Mouse (Mus musculus) gastrocnemius, postnatal 10 days (tissue): ENCODE results near the gene Morn5. TPM values are rescaled to one million over a fixed set of nuclear protein-coding genes. Genes with fewer than 3 reads are reported as not detected.

Experiments used
- DNase-seq: peaks from one replicate; pipeline ENCODE4 v3.0.0; 2021; ENCODE audit warnings: mixed read lengths
- total RNA-seq, 2 experiments: library from RNA; stranded (reverse); gene quantifications; 2 replicates each; pipeline ENCODE4 v1.2.3; 2021

Gene Morn5
- total RNA-seq, 2 experiments from 2014 or later = not detected

- DNase-seq = peak; percentile 32
These were observed 55.9 kb downstream of the Morn5 start, which contains the start of gene Lhx6 for GRCm38 (mm10) chr2:36104956-36105741. Gene Lhx6, minus strand, starts transcription at chr2:36105408.

DNA sequence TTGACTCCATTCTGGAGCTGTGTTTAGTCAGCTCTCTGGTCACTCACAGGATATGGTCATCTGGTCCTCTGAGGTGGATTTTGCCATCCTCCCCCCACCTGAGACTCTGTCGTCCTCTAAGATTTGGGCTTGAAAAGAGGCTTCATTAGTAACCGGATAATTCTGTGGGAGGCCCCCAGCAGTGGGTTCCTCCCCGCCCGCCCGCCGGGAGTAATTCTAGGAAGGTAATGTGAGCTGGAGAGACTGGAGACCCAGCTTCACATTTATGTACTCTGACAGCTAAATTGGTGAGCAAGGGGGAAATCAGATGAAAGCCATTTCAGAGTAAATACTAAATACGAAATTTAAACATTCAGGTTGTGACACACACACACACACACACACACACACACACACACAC is 59.4 kb downstream of the Morn5 start:
- no peak for DNase-seq

DNA sequence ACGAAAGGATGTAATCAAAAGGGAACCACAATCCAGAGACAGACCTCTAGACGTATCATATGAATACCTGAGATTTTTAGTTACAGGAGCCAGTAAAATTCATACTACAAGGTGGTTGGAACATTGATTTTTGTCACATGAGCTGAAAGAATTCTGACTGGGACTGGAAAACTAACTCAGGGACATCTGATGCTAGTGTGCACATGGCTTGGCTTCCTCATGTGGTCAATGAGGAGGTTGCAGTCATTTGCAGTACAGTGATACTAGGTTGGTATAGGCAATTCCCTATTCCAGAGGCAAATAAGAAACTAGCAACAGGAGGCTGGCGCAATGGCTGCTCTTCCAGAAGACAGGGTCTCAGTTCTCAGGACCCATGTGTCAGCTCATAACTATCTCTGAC is 63.4 kb downstream of the Morn5 start:
- no peak for DNase-seq

- DNase-seq = no peak
These were observed 77.7 kb downstream of the Morn5 start for GRCm38 (mm10) chr2:36126795-36127429.

DNA sequence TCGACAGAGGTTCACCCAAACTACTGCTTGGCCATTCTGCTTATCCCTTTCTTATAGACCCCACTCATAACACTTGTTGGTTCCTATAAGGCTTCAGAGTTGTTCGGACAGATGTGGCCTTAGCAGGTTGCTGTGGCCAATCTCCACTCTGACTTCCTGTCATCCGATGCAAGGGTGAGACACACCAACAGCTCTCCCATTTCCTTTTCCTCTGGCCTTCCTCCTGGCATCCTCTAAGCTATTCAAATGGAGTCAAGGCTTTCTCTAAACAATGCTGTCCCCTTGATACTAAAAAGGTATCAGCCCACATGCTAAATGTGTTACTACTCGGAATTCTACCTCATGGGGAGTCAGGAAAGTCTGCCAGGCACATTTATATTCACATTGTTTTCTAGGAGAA is 78.7 kb downstream of the Morn5 start:
- no peak for DNase-seq

GRCm38 (mm10) chr2:36129051-36129450 is 79.8 kb downstream of the Morn5 start:
- DNase-seq = no peak

Other genes with a start within 250 kb of the Morn5 start
- gene Ttll11, start 69.5 kb upstream of the Morn5 start, total RNA-seq = 1 to 10 TPM; 3.0 TPM
- gene Ndufa8, start 52 bp upstream of the Morn5 start, total RNA-seq = 100 to 1,000 TPM; 278 to 336 TPM
- gene Lhx6, start 56.0 kb downstream of the Morn5 start, total RNA-seq = 1 to 10 TPM; 3.3 to 6.2 TPM
- 10 to 100 TPM; 18.7 to 21.4 TPM for gene Mrrf, start 86.9 kb downstream of the Morn5 start, total RNA-seq
- gene Rbm18, start 87.3 kb downstream of the Morn5 start, total RNA-seq = 10 to 100 TPM; 32.9 to 33.3 TPM
- 1 to 10 TPM; 3.9 to 5.6 TPM for gene Ptgs1, start 181.0 kb downstream of the Morn5 start, total RNA-seq